Mouse (Mus musculus): ENCODE measurements around the gene Pdzk1. TPM values are rescaled to one million over a fixed set of nuclear protein-coding genes. Genes with fewer than 3 reads are reported as not detected.

Pdzk1 gene
- polyA plus RNA-seq, 1 experiment from 2014 or later, result not detected

DNA sequence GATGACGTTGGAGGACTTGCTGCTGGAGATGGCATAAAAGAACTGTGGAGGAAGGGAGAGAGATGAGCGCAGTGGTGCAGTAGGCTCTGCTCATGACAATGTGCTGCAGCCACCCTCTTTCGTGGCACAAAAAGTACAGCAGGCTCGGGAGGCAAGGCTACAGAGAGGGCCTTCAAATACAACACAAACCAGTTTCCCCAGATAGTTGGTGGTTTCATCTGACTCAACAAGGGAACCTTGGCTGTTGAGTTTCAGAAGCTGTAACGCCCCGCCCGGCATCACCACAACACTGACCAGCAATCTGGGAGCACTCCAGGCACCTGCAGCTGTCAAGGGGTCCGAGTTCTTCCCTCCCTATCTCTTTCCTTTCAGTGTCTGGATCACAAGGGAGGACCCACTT lies 43.4 kb downstream of the Pdzk1 start:
- H3K4me1 ChIP-seq, result no peaks in the 10 kb centered on the region
- no peak overlapping the region for H3K4me3 ChIP-seq
- no peak for DNase-seq (ENCODE audit: extremely low spot score, low spot score)
- H3K9me3 ChIP-seq, result no peaks in the 10 kb centered on the region
- H3K27ac ChIP-seq, result no peak overlapping the region
- H3K36me3 ChIP-seq (replicated peaks), result peaks cover 91% of the 10 kb centered on the region
- no peaks in the 10 kb centered on the region for H3K27me3 ChIP-seq (ENCODE audit: poor library complexity, severe bottlenecking)
- WGBS, result 92% methylated on average over 8 of the region's 8 CpGs

DNA sequence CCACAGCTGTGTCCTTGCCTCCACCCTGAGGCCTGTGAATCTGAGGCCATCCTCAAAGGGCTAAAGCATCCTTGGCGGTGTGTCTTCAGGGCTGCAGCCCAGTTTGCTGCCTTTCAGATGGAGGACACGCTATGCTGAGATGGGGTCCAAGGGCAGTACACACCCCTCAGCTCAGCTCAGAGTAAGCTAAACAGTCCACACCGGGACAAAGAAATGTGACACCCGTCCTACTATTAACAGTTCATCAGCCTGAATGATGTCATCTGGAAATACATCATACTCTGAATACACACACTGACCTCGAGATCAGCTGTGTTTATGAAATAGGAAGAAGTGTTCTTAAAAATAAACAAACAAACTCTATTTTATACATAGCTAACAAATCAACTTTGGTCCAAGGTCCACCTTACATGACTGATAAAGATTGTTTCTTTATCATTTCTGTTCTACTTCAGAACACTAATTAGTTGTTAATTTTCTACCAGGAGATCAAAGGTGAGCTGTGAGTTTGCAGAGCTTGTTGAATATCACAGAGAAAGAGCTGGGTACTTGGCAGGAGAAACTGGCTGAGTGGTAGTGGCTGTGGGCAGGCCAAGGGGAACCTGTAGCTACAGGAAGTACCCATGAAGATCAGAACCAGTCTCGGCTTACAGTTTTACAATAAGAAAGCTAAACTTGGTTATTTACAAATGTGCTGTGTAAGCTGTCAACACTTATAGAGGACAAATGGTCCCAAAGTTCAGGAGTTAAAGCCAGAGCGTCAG lies 45.9 kb downstream of the Pdzk1 start:
- 89% methylated on average over 7 of the region's 7 CpGs for WGBS
- Histone ChIP-seq H3K4me1 (no peaks in the 10 kb centered on the region), H3K27ac (no peak overlapping the region), H3K4me3 (no peak overlapping the region), H3K27me3 (ENCODE audit: poor library complexity, severe bottlenecking) (no peaks in the 10 kb centered on the region), H3K9me3 (no peaks in the 10 kb centered on the region), H3K36me3 (replicated peaks) (peaks cover 86% of the 10 kb centered on the region)
- DNase-seq (ENCODE audit: extremely low spot score, low spot score), result no peak

DNA sequence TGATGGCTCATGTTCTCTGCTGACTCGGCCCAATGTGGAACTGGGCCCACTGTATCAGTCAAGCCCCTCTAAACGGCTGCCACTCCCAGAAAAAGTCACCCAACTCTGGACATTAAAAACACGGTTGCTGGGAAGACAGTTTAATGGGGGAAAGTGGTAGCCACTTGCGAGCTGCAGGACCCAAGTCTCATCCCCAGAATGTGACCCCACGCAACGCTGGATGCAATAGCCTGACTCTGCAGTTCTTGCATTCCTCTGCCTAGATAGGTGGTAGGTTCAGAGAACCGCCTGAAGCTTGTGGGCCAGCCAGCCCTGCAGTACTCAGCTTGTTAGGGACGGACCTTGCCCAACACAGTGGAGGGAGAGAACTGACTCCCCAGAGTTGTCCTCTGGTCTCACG lies 50.5 kb downstream of the Pdzk1 start:
- peaks cover 83% of the 10 kb centered on the region for H3K36me3 ChIP-seq (replicated peaks)
- H3K4me3 ChIP-seq, result no peak overlapping the region
- 92% methylated on average over 9 of the region's 9 CpGs for WGBS
- DNase-seq (ENCODE audit: extremely low spot score, low spot score), result no peak
- no peaks in the 10 kb centered on the region for H3K4me1 ChIP-seq
- no peaks in the 10 kb centered on the region for H3K27me3 ChIP-seq (ENCODE audit: poor library complexity, severe bottlenecking)
- H3K27ac ChIP-seq, result no peak overlapping the region
- no peaks in the 10 kb centered on the region for H3K9me3 ChIP-seq

DNA sequence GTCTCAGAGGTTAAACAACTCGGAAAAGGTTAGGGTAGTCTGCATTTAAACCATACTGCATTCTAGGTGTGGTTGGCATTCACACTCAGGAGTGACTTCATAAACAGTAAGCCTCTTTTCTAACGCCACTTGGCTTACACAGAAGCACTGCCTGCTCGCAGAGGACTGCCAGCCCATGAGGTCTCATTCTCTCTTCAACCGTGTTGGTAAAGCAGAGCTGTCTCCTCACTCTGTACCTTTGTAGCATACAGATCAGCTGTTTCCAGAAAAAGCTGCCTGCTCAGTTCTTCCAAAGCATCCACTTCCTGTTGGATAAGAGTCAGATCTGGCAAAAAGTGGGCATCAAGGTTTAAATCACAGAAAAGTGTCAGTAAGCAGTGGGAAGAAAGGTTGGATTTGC lies 51.3 kb downstream of the Pdzk1 start:
- H3K4me1 ChIP-seq, result no peaks in the 10 kb centered on the region
- peaks cover 79% of the 10 kb centered on the region for H3K36me3 ChIP-seq (replicated peaks)

DNA sequence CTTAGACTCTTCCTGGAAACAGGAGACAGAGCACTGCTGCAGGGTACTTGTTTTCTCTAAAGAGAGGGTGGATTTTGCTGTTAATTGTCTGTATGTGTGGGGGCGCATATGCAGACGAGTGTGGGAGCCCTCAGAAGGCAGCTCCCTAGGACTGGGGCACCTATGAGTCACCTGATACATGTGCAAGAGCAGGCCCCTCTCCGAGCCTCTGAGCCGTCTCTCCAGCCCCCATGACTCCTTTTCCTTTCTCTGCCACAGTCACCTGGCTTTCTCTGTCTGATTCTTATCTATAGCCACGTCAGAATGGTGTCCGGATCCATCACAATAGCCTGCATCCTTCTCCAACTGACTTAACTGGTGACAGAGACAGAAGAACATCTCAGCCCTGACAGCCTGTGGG lies 52.5 kb downstream of the Pdzk1 start:
- no peak overlapping the region for H3K27ac ChIP-seq
- peaks cover 84% of the 10 kb centered on the region for H3K36me3 ChIP-seq (replicated peaks)
- 91% methylated on average over 6 of the region's 6 CpGs for WGBS
- no peaks in the 10 kb centered on the region for H3K4me1 ChIP-seq
- no peak for DNase-seq (ENCODE audit: extremely low spot score, low spot score)
- H3K9me3 ChIP-seq, result no peaks in the 10 kb centered on the region
- no peak overlapping the region for H3K4me3 ChIP-seq
- H3K27me3 ChIP-seq (ENCODE audit: poor library complexity, severe bottlenecking), result no peaks in the 10 kb centered on the region

More for the DNA sequence above, 51.3 kb downstream of the Pdzk1 start:
- H3K9me3 ChIP-seq, result no peaks in the 10 kb centered on the region
- H3K27me3 ChIP-seq (ENCODE audit: poor library complexity, severe bottlenecking), result no peaks in the 10 kb centered on the region
- no peak overlapping the region for H3K4me3 ChIP-seq
- no peak overlapping the region for H3K27ac ChIP-seq
- 92% methylated on average over 4 of the region's 4 CpGs for WGBS
- DNase-seq (ENCODE audit: extremely low spot score, low spot score), result no peak

DNA sequence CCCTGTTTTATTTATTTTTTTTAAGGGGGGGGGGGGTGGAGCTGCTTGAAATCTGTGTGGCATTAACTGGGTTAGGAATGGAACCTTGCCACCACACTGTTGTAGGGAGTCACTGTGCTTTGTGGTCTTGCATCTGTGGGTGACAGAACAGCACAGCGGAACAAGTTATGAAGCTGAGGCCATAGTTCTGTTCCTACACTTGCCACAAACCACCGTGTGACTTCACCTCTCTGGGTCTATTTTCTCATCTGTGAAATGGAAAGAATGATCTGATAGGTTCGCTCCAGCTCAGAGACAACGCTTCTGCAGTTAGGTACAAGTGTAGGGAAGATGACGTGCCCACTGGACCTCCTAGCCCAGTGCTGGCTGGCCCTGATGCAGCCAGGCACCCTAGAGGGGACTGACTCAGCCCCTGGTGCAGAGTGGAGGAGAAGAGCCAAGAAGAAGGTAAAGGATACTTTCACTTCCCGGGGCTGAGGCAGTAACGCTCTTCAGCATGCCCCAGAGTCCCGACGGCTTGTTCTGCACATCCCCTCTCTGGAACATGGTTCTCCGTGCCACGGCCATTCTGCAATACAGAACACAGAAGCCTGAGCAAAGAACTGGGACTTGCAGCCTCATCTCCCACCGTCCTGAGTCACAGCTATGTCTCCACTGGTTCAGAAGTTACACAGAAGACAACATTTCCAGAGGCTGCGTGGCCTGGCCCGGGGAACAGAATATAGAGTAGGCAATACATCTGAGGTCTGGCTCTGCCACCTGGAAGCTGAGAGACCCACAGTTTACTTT lies 53.2 kb downstream of the Pdzk1 start:
- Histone ChIP-seq H3K4me1 (no peaks in the 10 kb centered on the region), H3K27me3 (ENCODE audit: poor library complexity, severe bottlenecking) (no peaks in the 10 kb centered on the region), H3K9me3 (no peaks in the 10 kb centered on the region), H3K36me3 (replicated peaks) (peaks cover 84% of the 10 kb centered on the region), H3K4me3 (no peak overlapping the region), H3K27ac (no peak overlapping the region)
- WGBS, result 95% methylated on average over 14 of the region's 14 CpGs
- DNase-seq (ENCODE audit: extremely low spot score, low spot score), result no peak

DNA sequence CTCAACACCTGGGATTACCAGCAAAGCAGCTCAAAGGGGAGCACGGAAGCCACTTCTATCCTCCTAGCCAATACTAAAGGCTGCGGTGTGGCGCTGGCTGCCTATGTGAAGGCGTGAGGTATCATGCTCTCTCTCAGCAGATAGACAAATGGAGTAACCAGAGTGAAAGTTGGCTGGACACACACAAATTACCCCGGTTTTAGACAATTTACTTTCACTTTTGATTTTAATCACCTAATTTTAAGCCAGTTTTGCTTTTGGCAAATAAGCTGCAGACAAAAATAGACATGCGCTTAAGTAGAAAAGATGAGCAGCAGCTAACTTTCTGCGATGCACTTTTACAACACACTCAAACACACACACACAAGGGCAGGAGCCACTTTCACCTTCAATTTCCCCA lies 54.6 kb downstream of the Pdzk1 start:
- no peak overlapping the region for H3K4me3 ChIP-seq

DNA sequence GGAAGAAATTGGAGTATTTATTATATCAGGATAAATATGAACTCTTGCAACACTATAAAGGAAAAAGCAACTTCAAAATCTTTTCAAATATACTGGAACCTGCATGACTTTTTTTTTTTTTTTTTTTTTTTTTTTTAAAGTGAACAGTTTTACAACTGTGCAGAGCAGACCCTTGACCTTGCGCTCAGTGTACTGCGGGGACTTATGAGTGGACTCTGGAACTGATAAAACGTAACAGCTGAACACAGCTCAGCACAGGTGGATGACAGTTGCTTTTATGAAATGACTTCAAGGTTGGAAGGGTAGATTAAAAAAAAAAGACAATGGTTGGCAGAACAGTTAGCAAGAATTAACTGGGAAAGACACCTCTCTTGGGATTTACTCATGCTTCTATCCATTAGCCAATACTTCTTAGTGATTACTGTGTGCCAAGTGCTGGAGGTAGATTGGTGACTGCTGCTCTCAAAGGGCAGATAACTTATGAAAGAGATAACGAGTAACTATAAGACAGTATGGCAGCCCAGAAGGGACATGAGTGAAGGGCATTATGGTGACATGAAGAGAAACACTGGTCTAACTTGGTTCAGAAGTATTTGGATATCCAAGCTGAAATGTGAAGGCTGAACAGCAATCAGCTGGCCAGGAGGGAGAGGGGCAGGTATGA lies 73.4 kb downstream of the Pdzk1 start:
- Histone ChIP-seq H3K27ac (no peak overlapping the region), H3K36me3 (replicated peaks) (peaks cover 8% of the 10 kb centered on the region), H3K4me3 (no peak overlapping the region), H3K9me3 (no peaks in the 10 kb centered on the region), H3K27me3 (ENCODE audit: poor library complexity, severe bottlenecking) (peaks cover 13% of the 10 kb centered on the region), H3K4me1 (peaks cover 15% of the 10 kb centered on the region)
- DNase-seq (ENCODE audit: extremely low spot score, low spot score), result no peak
- 92% methylated on average over 4 of the region's 4 CpGs for WGBS

More for the DNA sequence above, 54.6 kb downstream of the Pdzk1 start:
- no peak for DNase-seq (ENCODE audit: extremely low spot score, low spot score)
- Histone ChIP-seq H3K27me3 (ENCODE audit: poor library complexity, severe bottlenecking) (no peaks in the 10 kb centered on the region), H3K4me1 (no peaks in the 10 kb centered on the region), H3K36me3 (replicated peaks) (peaks cover 86% of the 10 kb centered on the region), H3K9me3 (no peaks in the 10 kb centered on the region), H3K27ac (no peak overlapping the region)
- 94% methylated on average over 7 of the region's 7 CpGs for WGBS

DNA sequence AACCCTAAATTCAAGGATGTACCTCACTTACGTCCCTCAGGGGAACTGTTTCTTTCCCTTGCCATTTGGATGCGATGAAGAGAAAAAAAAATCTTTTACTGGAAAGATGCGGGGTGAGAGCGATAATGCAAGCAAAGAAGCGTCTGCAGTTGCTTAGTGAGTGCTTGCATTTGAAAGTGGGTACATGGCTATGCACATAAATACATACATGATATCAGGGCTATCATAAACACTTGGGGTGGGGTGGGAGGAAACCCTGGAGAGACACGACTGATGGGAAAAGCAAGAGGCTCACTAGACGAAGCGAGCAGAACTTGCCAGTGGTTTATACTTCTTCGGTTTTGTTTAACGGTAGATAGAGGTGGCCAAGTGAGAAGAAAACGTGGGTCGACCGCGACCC lies 75.3 kb downstream of the Pdzk1 start, which contains the start of gene Gja5:
Gja5 (plus strand) TSS at position 301 of the 400 bp plus-strand sequence.
- no peak for DNase-seq (ENCODE audit: extremely low spot score, low spot score)
- 19% methylated on average over 14 of the region's 14 CpGs for WGBS

DNA sequence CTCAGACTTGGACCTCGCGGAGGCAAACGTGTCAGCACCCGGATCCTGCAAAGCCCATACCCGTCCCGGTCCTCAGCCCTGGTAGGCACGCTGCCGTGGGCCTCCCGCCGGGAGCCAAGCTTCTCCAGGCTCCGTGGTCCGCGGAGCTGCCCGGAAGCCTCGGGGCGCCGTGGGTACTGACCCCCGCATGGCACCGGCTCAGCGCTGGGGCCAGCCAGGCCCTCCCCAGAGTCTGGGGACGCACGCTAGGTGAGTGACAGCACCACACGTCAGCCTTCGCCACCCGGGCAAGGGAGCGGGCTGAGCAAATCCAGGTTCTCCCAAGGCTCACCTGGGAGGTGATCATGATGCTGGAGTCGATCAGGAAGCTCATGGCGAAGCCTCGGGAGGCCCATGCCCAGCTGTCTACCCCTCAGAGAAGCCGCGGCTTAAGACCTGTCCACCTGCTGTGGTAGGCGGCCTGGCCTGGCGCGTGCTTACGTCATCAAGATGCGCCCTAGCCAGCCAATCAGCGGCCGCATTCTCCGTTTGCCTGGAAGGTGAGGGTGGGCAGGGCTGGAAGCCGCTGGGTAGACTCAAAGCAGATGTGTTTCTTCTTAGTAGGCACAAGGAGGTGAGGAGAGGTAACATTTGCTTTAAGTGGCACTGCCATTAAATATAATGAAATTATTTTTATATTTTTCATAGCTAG lies 75.9 kb downstream of the Pdzk1 start, which contains the start of gene Gpr89:
Gpr89 (minus strand) TSS at position 496 of the 691 bp plus-strand sequence.
- H3K27me3 ChIP-seq (ENCODE audit: poor library complexity, severe bottlenecking), result peaks cover 19% of the 10 kb centered on the region
- H3K4me1 ChIP-seq, result peaks cover 15% of the 10 kb centered on the region
- no peaks in the 10 kb centered on the region for H3K9me3 ChIP-seq
- under 1% methylated on average over 40 of the region's 40 CpGs for WGBS
- DNase-seq (ENCODE audit: extremely low spot score, low spot score), result peak; percentile 95
- no peaks in the 10 kb centered on the region; the same call in 1 of the 2 replicates for H3K36me3 ChIP-seq (replicated peaks)
- H3K27ac ChIP-seq, result peak within 1 kb of the TSS; percentile 88
- peak within 1 kb of the TSS; percentile 99 for H3K4me3 ChIP-seq

More for the DNA sequence above, 75.3 kb downstream of the Pdzk1 start, which contains the start of gene Gja5:
- Histone ChIP-seq H3K4me3 (peak within 1 kb of the TSS; percentile 99), H3K9me3 (no peaks in the 10 kb centered on the region), H3K27me3 (ENCODE audit: poor library complexity, severe bottlenecking) (peaks cover 19% of the 10 kb centered on the region), H3K4me1 (peaks cover 15% of the 10 kb centered on the region), H3K27ac (peak within 1 kb of the TSS; percentile 88), H3K36me3 (replicated peaks) (no peaks in the 10 kb centered on the region; the same call in 1 of the 2 replicates)

DNA sequence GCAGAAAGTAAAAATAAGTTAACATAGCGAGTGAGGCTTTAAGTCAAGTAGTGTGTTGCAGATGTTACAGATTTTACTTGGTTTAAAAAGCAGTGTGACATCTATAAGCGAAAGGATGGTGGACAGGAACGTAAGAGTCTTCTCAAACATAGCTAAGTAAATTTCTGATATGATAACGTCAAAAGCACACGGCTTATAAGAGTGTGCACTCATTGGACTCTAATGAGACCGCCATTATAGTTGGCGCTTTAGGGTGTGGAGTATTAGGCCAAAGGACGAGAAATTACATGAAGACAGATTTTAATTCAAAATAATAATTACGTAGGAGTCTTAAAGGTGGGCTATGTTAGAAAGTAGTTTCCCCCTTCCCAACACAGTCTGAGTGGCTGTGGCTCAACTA lies 76.5 kb downstream of the Pdzk1 start:
- Histone ChIP-seq H3K4me1 (peaks cover 15% of the 10 kb centered on the region), H3K27ac (peak overlapping the region; percentile 88), H3K4me3 (peak overlapping the region; percentile 99), H3K36me3 (replicated peaks) (no peaks in the 10 kb centered on the region), H3K27me3 (ENCODE audit: poor library complexity, severe bottlenecking) (peaks cover 19% of the 10 kb centered on the region), H3K9me3 (no peaks in the 10 kb centered on the region)
- 51% methylated on average over 9 of the region's 9 CpGs for WGBS
- DNase-seq (ENCODE audit: extremely low spot score, low spot score), result no peak
